Mouse (Mus musculus): ENCODE measurements around the gene Arhgef40. TPM values are rescaled to one million over a fixed set of nuclear protein-coding genes. Genes with fewer than 3 reads are reported as not detected.

Gene Arhgef40
- 116 and 117 TPM in 2 replicates for polyA plus RNA-seq (2016; fragmentation: Nextera tagmentation; extraction: Ambion mirVana)

DNA sequence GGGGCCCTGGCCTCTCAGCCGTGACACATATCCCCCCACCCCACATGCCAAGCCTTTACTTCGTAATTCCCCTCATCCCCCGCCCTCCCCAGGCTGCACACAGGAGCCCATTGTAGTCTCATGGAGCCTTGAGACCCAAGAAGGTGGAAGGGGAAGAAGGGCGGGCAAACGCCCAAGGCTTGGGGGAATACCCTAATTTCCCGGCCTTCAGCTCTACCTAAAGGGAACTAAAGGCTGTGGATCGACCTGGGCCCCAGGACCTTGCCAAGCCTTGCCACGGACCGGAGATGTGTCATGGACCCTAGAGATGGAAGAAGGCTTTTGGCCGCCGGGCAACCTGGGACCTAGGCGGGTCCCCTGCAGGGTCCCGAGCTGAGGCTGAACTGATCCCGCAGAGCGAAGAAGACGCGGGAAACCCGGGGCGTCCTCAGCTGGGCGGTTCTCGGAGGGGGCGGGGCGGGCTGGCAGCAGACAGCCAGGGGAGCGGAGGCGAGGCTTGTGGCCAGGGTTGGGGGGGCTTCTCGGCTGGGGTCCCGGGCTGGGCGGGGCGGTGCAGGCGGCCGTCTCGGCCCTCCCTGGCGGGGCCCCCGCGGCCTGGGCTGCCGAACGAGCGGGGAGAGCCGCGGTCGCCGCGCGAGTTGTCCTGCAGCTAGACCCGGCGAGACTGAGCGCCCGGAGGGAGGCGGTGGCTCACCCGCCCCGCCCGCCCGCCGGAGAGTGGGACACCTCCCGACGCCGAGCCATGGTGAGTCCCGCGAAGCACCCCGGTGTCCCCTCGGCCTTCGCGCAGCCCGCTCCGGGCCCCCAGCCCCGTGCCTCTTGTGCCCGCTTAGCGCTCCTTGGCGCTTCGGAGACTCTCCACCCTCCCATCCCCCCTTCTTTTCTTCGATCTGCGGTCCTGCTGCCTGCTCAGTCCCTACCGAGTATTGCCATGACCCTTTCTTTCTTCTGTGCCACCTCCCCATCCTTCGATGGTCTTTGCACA lies at the start of gene Arhgef40:
Arhgef40 (plus strand) TSS at position 473 of the 985 bp plus-strand sequence.
- Histone ChIP-seq H3K36me3 (replicated peaks) (peaks cover 28% of the 10 kb centered on the region), H3K9me3 (no peaks in the 10 kb centered on the region), H3K27me3 (no peaks in the 10 kb centered on the region), H3K4me2 (peak within 1 kb of the TSS; percentile 92), H3K9ac (peak within 1 kb of the TSS; percentile 88), H3K4me1 (peaks cover 43% of the 10 kb centered on the region), H3K4me3 (replicated peaks) (peak within 1 kb of the TSS; percentile 73), H3K27ac (peak within 1 kb of the TSS; percentile 89)
- peak; percentile 93 for ATAC-seq (ENCODE audit: low FRiP score)
- WGBS, result under 1% methylated on average over 63 of the region's 74 CpGs

DNA sequence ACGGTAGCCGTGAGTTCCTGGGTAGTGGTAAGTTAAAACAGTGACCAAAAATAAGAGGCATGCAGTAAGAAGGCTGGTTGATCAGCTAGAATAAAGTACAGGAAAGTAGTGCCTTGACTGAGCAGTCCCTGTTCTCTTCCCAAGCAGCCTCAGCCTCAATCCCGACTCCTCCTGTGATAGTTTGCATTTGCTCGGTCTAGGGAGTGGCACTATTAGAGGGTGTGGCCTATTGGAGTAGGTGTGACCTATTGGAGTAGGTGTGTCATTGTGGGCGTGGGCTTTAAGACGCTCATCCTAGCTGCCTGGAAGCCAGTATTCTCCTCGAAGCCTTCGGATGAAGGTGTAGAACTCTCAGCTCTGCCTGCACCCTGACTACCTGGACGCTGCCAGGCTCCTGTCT lies 45.5 kb upstream of the Arhgef40 start:
- Histone ChIP-seq H3K9ac (no peak overlapping the region), H3K4me3 (replicated peaks) (no peak overlapping the region), H3K36me3 (replicated peaks) (no peaks in the 10 kb centered on the region), H3K27me3 (no peaks in the 10 kb centered on the region), H3K4me1 (peaks cover 6% of the 10 kb centered on the region; the same call in 1 of the 2 replicates), H3K9me3 (no peaks in the 10 kb centered on the region), H3K4me2 (no peak overlapping the region), H3K27ac (no peak overlapping the region)
- ATAC-seq (ENCODE audit: low FRiP score), result no peak
- WGBS, result 83% methylated on average over 9 of the region's 9 CpGs

DNA sequence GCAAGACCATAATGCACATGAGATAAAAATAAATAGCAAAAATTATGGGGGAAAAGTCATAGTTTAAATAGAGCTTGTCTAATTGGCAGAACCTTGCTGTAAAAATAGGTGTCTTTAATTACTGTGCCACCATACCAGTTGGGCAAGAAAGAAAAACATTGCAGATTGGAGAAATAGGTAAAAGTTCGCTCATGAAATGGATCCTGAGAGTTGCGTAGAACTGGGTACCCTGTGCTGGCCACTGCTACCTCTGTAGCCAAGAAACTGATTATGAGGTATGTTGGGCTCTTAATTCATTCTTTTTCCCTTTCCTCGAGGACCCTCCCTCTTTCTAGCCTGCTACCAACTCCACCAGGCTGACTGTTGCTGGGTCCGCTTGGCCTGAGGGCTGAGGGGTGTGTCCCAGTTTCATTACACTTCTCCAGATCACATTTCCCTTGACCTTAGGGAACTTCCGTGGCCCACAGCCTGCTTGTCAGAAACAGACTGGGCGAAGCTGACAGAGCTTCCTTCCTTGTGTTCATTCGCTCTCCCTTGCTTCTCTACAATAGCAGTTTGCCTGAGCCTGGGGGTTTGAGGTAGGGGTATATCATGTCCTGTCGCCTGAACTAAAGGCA lies 43.5 kb upstream of the Arhgef40 start:
- Histone ChIP-seq H3K27me3 (no peaks in the 10 kb centered on the region), H3K27ac (no peak overlapping the region), H3K4me3 (replicated peaks) (no peak overlapping the region), H3K4me1 (peaks cover 6% of the 10 kb centered on the region; the same call in 1 of the 2 replicates), H3K36me3 (replicated peaks) (no peaks in the 10 kb centered on the region), H3K9me3 (no peaks in the 10 kb centered on the region), H3K4me2 (no peak overlapping the region), H3K9ac (no peak overlapping the region)
- WGBS, result 46% methylated on average over 8 of the region's 8 CpGs
- no peak for ATAC-seq (ENCODE audit: low FRiP score)

DNA sequence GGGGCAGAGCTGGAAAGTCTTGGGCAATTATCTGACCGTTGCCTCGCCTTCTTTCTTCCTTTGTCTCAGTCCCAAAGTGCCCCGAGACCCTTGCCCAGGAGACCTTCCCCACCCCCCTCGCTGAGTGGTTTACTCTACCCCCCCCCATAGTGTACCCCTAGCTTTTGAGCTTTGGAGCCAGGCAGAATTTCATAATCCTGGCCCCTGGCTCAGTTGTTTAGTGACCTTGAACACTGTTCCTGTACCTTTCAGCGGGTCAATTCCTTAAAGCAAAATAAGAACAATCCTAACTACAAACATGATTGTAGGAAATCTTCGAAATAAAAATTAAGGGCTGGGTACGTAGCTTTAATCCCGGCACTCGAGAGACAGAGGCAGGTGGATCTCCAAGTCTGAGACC lies 42.9 kb upstream of the Arhgef40 start:
- H3K36me3 ChIP-seq (replicated peaks), result no peaks in the 10 kb centered on the region
- no peak for ATAC-seq (ENCODE audit: low FRiP score)
- no peak overlapping the region for H3K4me2 ChIP-seq
- H3K4me1 ChIP-seq, result peaks cover 6% of the 10 kb centered on the region; the same call in 1 of the 2 replicates
- H3K4me3 ChIP-seq (replicated peaks), result no peak overlapping the region
- H3K27ac ChIP-seq, result no peak overlapping the region
- H3K27me3 ChIP-seq, result no peaks in the 10 kb centered on the region
- H3K9ac ChIP-seq, result no peak overlapping the region
- H3K9me3 ChIP-seq, result no peaks in the 10 kb centered on the region
- 56% methylated on average over 9 of the region's 9 CpGs for WGBS

DNA sequence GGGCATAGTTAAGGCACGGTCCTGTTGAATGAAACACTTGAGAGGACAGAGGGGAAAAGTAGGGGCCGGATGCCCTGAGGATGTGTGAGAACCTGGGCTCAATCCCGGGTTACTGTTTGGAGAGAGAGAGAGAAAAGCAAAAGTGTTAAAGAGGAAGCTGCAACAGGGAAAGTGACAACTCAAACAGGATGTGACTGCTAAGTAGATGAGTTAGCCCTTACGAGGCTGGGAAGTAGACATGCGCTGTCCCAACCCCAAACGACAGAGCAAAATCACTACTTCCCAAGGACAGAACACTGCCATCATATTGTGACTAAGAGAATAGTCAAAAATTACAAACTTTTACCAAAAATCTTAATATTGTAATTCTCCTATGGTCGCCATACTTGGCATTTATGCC lies 42.3 kb upstream of the Arhgef40 start:
- WGBS, result 77% methylated on average over 7 of the region's 7 CpGs
- H3K9me3 ChIP-seq, result no peaks in the 10 kb centered on the region
- H3K9ac ChIP-seq, result no peak overlapping the region
- ATAC-seq (ENCODE audit: low FRiP score), result no peak
- no peak overlapping the region for H3K4me3 ChIP-seq (replicated peaks)
- no peak overlapping the region for H3K27ac ChIP-seq
- no peaks in the 10 kb centered on the region for H3K27me3 ChIP-seq
- H3K4me1 ChIP-seq, result peaks cover 6% of the 10 kb centered on the region; the same call in 1 of the 2 replicates
- H3K4me2 ChIP-seq, result no peak overlapping the region
- no peaks in the 10 kb centered on the region for H3K36me3 ChIP-seq (replicated peaks)

DNA sequence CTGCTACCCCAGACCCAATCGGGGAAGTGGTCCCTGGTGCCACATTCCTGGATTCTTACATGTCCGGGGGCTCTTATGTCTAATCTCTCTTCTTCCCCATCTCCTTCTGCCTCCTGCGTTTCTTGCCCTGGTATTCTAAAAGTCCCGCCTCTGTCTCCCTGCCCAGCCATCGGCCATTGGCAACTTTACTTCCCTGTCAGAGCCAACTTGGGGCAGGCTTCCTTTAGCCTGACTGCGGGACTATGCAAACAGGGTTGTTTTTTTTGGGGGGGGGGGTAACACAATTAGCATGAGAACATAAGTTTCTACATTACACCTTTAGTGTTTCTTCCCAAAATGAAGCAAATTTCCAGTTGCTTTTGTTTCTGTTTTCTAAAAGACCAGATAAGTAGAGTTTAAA lies 41.2 kb upstream of the Arhgef40 start:
- no peak overlapping the region for H3K4me3 ChIP-seq (replicated peaks)
- no peaks in the 10 kb centered on the region for H3K9me3 ChIP-seq
- peaks cover 6% of the 10 kb centered on the region; the same call in 1 of the 2 replicates for H3K4me1 ChIP-seq
- H3K4me2 ChIP-seq, result no peak overlapping the region
- no peak for ATAC-seq (ENCODE audit: low FRiP score)
- no peak overlapping the region for H3K9ac ChIP-seq
- WGBS, result 89% methylated on average over 6 of the region's 6 CpGs
- H3K36me3 ChIP-seq (replicated peaks), result no peaks in the 10 kb centered on the region
- H3K27ac ChIP-seq, result no peak overlapping the region
- H3K27me3 ChIP-seq, result no peaks in the 10 kb centered on the region

DNA sequence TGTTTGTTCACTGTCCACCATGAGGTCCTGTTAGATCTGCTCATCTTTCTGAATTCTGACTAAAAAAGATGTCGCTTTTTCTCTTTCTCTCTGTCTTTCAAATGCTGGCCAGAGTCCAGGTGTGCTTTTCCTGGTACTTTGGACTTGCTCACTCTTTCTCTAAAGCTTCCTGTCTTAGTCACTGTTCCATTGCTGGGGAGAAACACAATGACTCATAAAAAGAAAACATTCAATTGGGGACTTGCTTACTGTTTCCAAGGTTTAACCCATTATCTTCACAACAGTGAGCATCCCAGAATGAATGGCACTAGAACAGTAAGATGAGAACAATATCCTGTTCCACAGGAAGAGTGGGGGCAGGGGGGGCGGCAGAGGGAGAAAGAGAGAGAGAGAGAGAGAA lies 24.2 kb upstream of the Arhgef40 start:
- Histone ChIP-seq H3K4me1 (no peaks in the 10 kb centered on the region), H3K4me2 (no peak overlapping the region), H3K27ac (no peak overlapping the region), H3K9me3 (0 out of 2 replicates have a peak, but pooled peaks cover 3% of the 10 kb centered on the region), H3K36me3 (replicated peaks) (no peaks in the 10 kb centered on the region), H3K27me3 (no peaks in the 10 kb centered on the region), H3K4me3 (replicated peaks) (no peak overlapping the region), H3K9ac (no peak overlapping the region)
- WGBS, result 96% methylated on average over 2 of the region's 2 CpGs
- no peak for ATAC-seq (ENCODE audit: low FRiP score)

DNA sequence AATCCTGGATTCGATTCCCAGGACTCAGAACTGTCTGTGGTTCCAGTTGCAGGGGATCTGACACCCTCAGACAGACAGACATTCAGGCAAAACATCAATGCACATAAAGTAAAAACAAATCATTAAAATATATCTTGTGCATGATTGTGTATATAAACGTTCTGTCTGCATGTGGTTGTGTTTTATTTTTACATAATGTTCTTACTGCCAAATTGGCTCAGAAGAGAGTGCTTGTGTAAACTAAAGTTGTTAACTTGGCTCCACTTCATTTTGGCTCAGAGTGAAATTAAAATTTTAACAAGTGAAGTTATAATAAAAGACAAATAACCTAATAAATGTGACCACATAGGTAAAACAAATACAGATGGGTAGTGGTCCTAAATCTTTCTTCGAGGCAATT lies 17.1 kb upstream of the Arhgef40 start:
- Histone ChIP-seq H3K36me3 (replicated peaks) (no peaks in the 10 kb centered on the region), H3K9me3 (no peaks in the 10 kb centered on the region), H3K9ac (no peak overlapping the region), H3K4me2 (no peak overlapping the region), H3K4me1 (no peaks in the 10 kb centered on the region), H3K27me3 (no peaks in the 10 kb centered on the region), H3K4me3 (replicated peaks) (no peak overlapping the region), H3K27ac (no peak overlapping the region)
- WGBS, result 92% methylated on average over 3 of the region's 3 CpGs
- ATAC-seq (ENCODE audit: low FRiP score), result no peak

DNA sequence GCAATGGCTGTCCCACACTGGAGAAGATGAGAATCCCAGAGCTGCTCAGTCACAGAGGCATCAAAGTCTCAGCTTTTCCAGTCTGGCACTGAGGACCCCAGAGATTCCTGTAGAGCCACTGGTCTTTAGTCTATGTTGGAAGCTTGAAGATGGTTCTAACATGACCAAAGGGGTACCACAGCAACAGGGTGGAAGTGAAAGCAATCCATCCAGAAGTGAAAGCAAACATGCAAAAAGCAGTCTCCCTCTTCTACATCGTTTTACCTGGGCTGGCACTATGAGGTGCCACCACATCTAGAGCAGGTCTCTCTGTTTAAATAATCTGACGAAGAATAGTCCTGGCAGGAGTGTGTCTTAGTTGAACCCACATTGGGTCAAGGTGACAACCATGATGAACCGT lies 5.3 kb upstream of the Arhgef40 start:
- Histone ChIP-seq H3K27ac (no peak overlapping the region), H3K27me3 (no peaks in the 10 kb centered on the region), H3K36me3 (replicated peaks) (no peaks in the 10 kb centered on the region), H3K4me2 (no peak overlapping the region), H3K9ac (no peak overlapping the region), H3K4me1 (peaks cover 9% of the 10 kb centered on the region), H3K9me3 (no peaks in the 10 kb centered on the region), H3K4me3 (replicated peaks) (no peak overlapping the region)
- WGBS, result 89% methylated on average over 3 of the region's 3 CpGs
- no peak for ATAC-seq (ENCODE audit: low FRiP score)

DNA sequence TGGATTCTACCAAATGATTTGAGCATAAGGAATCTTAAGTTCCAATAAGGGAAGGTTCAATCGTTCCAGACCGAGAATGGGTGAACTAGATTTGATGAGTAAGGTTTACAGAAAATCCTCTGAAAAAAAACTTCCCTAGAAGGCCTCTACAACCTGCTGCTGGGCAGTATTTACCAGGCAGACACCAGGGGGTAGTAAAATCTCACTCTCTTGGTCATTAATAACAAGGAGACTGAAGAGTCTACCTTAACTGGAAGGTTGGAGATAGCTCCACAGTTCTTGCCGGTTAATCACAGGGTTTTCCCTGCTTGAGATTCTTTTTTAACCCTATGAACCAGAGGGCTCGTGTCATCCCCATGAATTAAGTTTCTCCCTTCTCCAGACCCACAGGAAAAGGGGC lies 1.3 kb upstream of the Arhgef40 start:
- Histone ChIP-seq H3K9ac (no peak overlapping the region), H3K27me3 (no peaks in the 10 kb centered on the region), H3K9me3 (no peaks in the 10 kb centered on the region), H3K27ac (no peak overlapping the region), H3K36me3 (replicated peaks) (peaks cover 16% of the 10 kb centered on the region), H3K4me2 (no peak overlapping the region), H3K4me1 (peaks cover 33% of the 10 kb centered on the region), H3K4me3 (replicated peaks) (no peak overlapping the region)
- ATAC-seq (ENCODE audit: low FRiP score), result no peak
- 63% methylated on average over 4 of the region's 4 CpGs for WGBS

DNA sequence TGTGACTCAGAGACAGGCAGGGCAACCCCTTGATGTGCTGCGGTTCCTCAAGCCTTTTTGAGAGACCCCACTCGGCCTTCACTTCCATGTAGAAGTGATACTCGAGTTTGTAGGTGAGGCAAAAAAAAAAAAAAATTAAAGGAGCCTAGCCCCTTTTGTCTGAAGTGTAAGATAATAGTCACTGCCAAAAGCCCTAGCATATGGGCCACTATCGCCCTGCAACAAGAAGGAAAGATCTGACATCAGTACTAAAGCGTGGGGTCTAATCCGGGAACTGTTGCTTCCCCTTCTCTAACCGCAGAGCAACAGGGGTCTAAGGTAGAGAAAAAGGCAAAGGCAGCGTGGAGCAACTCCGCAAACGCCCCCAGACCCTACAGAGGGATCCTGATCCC lies 668 bp upstream of the Arhgef40 start:
- Histone ChIP-seq H3K9ac (peak overlapping the region; percentile 88), H3K27ac (peak overlapping the region; percentile 89), H3K4me3 (replicated peaks) (peak overlapping the region; percentile 73), H3K9me3 (no peaks in the 10 kb centered on the region), H3K27me3 (no peaks in the 10 kb centered on the region), H3K4me1 (peaks cover 36% of the 10 kb centered on the region), H3K36me3 (replicated peaks) (peaks cover 21% of the 10 kb centered on the region), H3K4me2 (peak overlapping the region; percentile 92)
- 4% methylated on average over 10 of the region's 10 CpGs for WGBS
- 0 out of 2 replicates have a peak, but pooled peaks have one; percentile 0 for ATAC-seq (ENCODE audit: low FRiP score)

DNA sequence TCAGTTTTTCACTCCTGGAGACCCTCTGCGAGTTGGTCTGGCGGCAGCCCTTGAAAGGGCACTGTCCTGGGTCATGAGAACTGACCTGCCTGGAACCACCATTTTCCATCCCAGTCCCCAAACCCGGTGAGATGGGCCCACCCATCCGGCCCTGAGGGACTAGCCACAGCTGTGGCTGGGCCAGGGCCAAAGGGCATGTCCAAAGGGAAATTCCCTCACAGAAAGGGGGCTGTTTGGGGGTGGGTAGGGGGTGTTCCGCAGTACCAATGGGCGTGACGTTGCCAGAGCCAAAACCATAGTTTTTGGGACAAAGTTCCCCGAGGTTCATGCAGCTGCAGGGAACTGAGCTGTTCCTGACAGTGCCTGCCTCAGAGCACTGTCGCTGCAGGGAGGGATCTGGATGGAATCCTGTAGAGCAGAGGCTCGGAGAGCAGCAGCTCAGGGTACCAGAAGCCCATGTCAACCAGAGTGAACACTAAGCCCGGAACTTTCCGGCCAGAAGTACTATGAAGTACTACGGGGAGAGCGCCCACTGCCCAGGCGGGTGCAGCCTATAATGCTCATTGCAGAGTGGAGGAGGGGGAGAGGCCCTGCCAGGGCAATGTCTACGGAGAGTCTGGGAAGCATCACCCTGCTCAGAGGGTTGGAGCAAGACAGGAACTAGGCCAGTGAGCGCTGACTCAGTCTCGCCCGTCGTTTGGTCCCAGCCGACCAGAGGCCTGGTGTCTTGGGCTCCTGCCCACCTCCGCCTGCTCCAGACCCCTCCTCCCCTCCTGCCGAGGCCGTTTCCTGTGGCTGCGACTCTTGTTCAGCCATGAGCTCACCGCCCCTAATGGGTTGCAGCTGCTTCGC lies 1.0 kb downstream of the Arhgef40 start:
- peaks cover 46% of the 10 kb centered on the region for H3K4me1 ChIP-seq
- H3K27me3 ChIP-seq, result no peaks in the 10 kb centered on the region
- WGBS, result under 1% methylated on average over 27 of the region's 27 CpGs

More for the DNA sequence above, 1.0 kb downstream of the Arhgef40 start:
- Histone ChIP-seq H3K36me3 (replicated peaks) (peaks cover 38% of the 10 kb centered on the region), H3K4me2 (peak overlapping the region; percentile 92), H3K27ac (peak overlapping the region; percentile 89), H3K9me3 (no peaks in the 10 kb centered on the region), H3K9ac (peak overlapping the region; percentile 88), H3K4me3 (replicated peaks) (peak overlapping the region; percentile 73)
- ATAC-seq (ENCODE audit: low FRiP score), result peak; percentile 51

Data from forebrain, embryonic 12.5 days (tissue).